Mouse (Mus musculus) liver, embryonic 11.5 days (tissue): ENCODE measurements around the gene Mypop. TPM values are rescaled to one million over a fixed set of nuclear protein-coding genes. Genes with fewer than 3 reads are reported as not detected.

Source experiments
- ATAC-seq: fragments of 200-750 bp; cut with Nextera tagmentation; replicated peaks from 2 replicates; pipeline ENCODE4 v1.8.0; 2017; ENCODE audit warnings: moderate number of reproducible peaks, mild to moderate bottlenecking, moderate TSS enrichment, moderate library complexity; ENCODE audit not compliant: low FRiP score
- DNase-seq: peaks from one replicate; pipeline ENCODE4 v3.0.0-alpha.2; 2017; ENCODE audit warnings: low spot score
- H3K27ac ChIP-seq: fragments of 300-500 bp; sonication (generic); 2 replicates; pipeline ENCODE4 v1.5.1; 2014; ENCODE audit warnings: mild to moderate bottlenecking, low read depth, low read length, control low read depth
- H3K27me3 ChIP-seq: fragments of 300-500 bp; sonication (generic); replicated peaks from 2 replicates; pipeline ENCODE4 v1.6.1; 2014; ENCODE audit warnings: low read length, mixed read lengths; ENCODE audit not compliant: control insufficient read depth, insufficient read depth
- H3K36me3 ChIP-seq: fragments of 300-500 bp; sonication (generic); 2 replicates; pipeline ENCODE4 v1.6.1; 2014; ENCODE audit warnings: mild to moderate bottlenecking, low read length, moderate library complexity, mixed read lengths; ENCODE audit not compliant: control insufficient read depth, insufficient read depth
- H3K4me1 ChIP-seq: fragments of 300-500 bp; sonication (generic); replicated peaks from 2 replicates; pipeline ENCODE4 v1.6.1; 2014; ENCODE audit warnings: low read length, mixed read lengths; ENCODE audit not compliant: control insufficient read depth, insufficient read depth
- H3K4me2 ChIP-seq: fragments of 300-500 bp; sonication (generic); 2 replicates; pipeline ENCODE4 v1.6.1; 2014; ENCODE audit warnings: mild to moderate bottlenecking, control low read depth, moderate library complexity
- H3K4me3 ChIP-seq: fragments of 300-500 bp; sonication (generic); 2 replicates; pipeline ENCODE4 v1.5.1; 2014; ENCODE audit warnings: low read depth, low read length, control low read depth
- H3K9ac ChIP-seq: fragments of 300-500 bp; sonication (generic); 2 replicates; pipeline ENCODE4 v1.6.1; 2014; ENCODE audit warnings: low read depth, low read length, control low read depth
- H3K9me3 ChIP-seq: fragments of 300-500 bp; sonication (generic); 2 replicates; pipeline ENCODE4 v1.6.1; 2016; ENCODE audit warnings: low read length, inconsistent platforms, mixed read lengths; ENCODE audit not compliant: control insufficient read depth
- WGBS: fragments of 180-500 bp; shearing (Covaris S2); extraction: QIAGEN DNeasy Blood & Tissue Kit; methylation state at CpG from one replicate; pipeline ENCODE4 v1.1.7; 2014; 5-methylcytosine and 5-hydroxymethylcytosine counted together
- polyA plus RNA-seq: library from polyadenylated mRNA; unstranded; fragments of >200 nt; fragmentation: Nextera tagmentation; extraction: Ambion mirVana; gene quantifications from 2 replicates; pipeline ENCODE4 v1.2.1, GENCODE M21; 2014

The Mypop gene
- polyA plus RNA-seq, 1 experiment from 2014 or later: 1.5 TPM

DNA sequence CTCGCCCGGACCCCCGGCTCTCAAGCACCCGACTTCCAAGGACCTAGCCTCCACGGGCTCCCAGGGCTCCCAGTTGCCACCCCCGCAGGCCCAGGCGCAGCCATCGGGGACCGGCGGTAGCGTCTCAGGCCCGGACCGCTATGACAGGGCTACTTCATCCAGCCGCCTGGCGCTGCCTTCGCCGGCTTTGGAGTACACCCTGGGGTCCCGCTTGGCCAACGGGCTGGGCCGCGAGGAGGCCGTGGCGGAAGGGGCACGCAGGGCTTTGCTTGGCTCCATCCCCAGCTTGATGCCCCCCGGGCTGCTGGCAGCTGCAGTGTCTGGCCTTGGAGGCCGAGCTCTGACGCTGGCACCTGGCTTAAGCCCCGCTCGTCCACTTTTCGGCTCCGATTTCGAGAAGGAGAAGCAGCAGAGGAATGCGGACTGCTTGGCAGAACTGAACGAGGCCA lies 13.6 kb downstream of the Mypop start:
- peak overlapping the region; percentile 95 for H3K27ac ChIP-seq
- no peak for ATAC-seq
- DNase-seq: no peak
- H3K36me3 ChIP-seq: peaks cover 11% of the 10 kb centered on the region
- peaks cover 45% of the 10 kb centered on the region for H3K4me1 ChIP-seq
- peak overlapping the region; percentile 88 for H3K9ac ChIP-seq
- H3K9me3 ChIP-seq: no peaks in the 10 kb centered on the region
- H3K4me3 ChIP-seq: peak overlapping the region; percentile 90
- H3K4me2 ChIP-seq: peak overlapping the region; percentile 99
- H3K27me3 ChIP-seq: no peaks in the 10 kb centered on the region
- WGBS: 11% methylated on average over 34 of the region's 34 CpGs

DNA sequence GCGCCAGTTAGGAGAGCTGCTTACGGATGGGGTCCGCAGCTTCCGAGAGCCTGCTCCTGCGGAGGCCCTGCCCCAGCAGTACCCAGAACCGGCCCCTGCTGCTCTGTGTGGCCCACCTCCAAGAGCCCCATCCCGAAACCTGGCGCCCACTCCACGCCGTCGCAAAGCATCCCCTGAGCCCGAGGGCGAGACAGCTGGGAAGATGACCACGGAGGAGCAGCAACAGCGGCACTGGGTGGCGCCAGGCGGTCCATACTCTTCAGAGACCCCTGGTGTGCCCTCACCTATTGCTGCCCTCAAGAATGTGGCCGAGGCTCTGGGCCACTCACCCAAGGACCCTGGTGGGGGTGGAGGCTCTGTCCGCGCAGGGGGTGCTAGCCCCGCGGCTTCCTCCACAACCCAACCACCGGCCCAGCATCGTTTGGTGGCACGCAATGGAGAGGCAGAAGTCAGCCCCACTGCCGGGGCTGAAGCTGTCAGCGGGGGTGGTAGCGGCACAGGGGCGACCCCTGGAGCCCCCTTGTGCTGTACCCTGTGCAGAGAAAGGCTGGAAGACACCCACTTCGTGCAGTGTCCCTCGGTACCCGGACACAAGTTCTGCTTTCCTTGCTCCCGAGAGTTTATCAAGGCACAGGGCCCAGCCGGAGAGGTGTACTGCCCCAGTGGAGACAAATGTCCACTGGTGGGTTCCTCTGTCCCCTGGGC lies 14.5 kb downstream of the Mypop start:
- Histone ChIP-seq H3K4me2 (peak overlapping the region; percentile 99), H3K4me1 (peaks cover 42% of the 10 kb centered on the region), H3K4me3 (peak overlapping the region; percentile 90), H3K27me3 (no peaks in the 10 kb centered on the region), H3K27ac (0 out of 2 replicates have a peak overlapping the region, but pooled peaks have one; percentile 21), H3K36me3 (peaks cover 11% of the 10 kb centered on the region), H3K9me3 (no peaks in the 10 kb centered on the region), H3K9ac (peak overlapping the region; percentile 88)
- DNase-seq (no peak), ATAC-seq (no peak)
- WGBS: 75% methylated on average over 34 of the region's 34 CpGs

DNA sequence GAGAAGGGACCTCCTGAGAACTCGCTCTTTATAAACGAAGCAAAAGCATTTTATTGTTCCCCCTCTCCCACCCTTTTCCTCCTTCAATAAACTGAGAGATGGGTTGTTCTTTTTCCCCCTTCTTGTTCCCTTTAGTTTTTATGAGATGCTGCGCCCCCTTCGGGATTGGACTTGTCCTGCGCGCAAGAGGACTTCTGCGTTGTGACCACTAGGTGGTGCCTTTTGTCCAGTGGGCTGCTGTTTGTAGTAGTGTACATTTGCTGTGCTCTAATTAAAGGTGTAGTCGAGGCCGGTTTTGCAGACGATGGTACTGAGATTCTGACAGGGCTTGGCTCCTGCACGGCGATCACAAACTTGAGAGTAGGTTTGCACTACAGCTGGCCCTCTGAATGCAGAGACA lies 15.4 kb downstream of the Mypop start:
- no peaks in the 10 kb centered on the region for H3K9me3 ChIP-seq
- H3K4me1 ChIP-seq: peaks cover 37% of the 10 kb centered on the region
- ATAC-seq: no peak
- no peak for DNase-seq
- peak overlapping the region; percentile 18 for H3K9ac ChIP-seq
- H3K4me3 ChIP-seq: peak overlapping the region; percentile 90
- 6% methylated on average over 12 of the region's 12 CpGs for WGBS
- no peaks in the 10 kb centered on the region for H3K27me3 ChIP-seq
- peak overlapping the region; percentile 75; the same call in 1 of the 2 replicates for H3K27ac ChIP-seq
- peak overlapping the region; percentile 99 for H3K4me2 ChIP-seq
- peaks cover 11% of the 10 kb centered on the region for H3K36me3 ChIP-seq

DNA sequence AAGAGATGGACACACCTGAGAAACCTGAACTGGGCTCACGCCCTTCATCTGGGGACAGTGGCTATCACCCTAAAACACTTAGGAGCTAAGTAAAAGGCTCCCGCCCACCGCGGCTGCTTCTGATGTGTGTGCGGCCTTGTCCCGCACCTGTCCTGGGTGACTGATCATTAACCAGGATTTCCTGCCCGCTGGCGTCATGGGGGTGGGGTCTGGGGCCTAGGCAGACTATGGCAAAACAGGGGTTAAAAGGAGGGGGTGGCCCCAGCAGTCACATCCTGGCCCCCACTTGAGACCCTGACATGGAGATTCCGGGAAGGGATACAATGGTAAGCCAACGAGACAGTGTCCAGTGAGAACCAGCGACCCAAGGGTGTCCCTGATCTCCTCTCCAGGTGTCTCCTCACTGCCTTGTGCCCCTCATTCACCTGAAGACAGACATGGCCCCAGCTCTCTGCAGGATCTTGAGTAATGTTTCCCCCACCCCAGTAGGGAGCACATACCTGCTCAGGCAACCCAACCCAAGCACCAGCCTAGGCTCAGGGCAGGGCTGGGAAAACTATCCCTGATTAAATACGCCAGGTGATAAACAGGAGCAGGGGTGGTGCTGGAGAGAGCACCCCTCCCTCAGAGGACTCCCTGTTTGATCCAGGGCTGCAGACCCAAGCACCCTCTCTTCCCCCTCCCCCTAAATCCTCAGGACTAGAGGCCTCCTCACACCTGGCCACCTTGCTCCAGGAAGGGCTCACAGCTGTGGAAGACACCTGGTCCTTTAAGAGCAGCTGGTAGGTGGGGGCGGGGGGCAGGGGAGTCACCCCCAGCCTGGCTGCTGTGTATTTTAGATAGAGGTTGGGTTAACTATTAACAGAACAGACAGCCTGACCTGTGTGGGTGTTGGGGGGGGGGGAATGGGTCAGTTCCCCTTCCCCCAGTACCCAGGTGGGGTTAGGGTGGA lies 16.3 kb downstream of the Mypop start:
- no peak for DNase-seq
- Histone ChIP-seq H3K27ac (peak overlapping the region; percentile 75), H3K9me3 (no peaks in the 10 kb centered on the region), H3K36me3 (peaks cover 11% of the 10 kb centered on the region), H3K4me1 (peaks cover 37% of the 10 kb centered on the region), H3K9ac (peak overlapping the region; percentile 30; the same call in 1 of the 2 replicates), H3K27me3 (no peaks in the 10 kb centered on the region), H3K4me3 (no peak overlapping the region), H3K4me2 (peak overlapping the region; percentile 99)
- ATAC-seq: 0 out of 2 replicates have a peak, but pooled peaks have one; percentile 4
- WGBS: 68% methylated on average over 13 of the region's 13 CpGs

DNA sequence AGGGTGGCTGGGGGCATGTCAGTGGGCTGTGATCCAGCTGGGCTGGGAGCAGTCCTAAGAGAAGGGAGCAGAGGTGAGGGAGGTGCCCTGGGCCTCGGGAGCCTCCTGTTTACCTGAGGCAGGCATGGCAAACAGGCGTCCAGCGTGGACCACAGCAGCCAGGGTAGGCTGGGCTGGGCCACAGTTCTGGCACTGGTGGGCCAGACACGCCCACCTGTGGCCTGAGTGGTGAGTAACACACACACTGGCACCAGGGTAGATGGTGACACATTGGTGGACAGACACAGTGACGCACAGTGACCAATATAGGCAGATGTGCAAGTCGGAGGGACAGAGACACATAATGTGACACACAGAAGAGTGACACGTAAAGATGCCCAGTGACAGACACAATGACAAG lies 19.5 kb downstream of the Mypop start:
- H3K9ac ChIP-seq: no peak overlapping the region
- H3K4me1 ChIP-seq: peaks cover 27% of the 10 kb centered on the region
- ATAC-seq: no peak
- H3K4me3 ChIP-seq: no peak overlapping the region
- no peak overlapping the region for H3K4me2 ChIP-seq
- no peaks in the 10 kb centered on the region for H3K9me3 ChIP-seq
- WGBS: 72% methylated on average over 7 of the region's 7 CpGs
- no peak overlapping the region for H3K27ac ChIP-seq
- no peak for DNase-seq
- H3K27me3 ChIP-seq: no peaks in the 10 kb centered on the region
- peaks cover 11% of the 10 kb centered on the region for H3K36me3 ChIP-seq

DNA sequence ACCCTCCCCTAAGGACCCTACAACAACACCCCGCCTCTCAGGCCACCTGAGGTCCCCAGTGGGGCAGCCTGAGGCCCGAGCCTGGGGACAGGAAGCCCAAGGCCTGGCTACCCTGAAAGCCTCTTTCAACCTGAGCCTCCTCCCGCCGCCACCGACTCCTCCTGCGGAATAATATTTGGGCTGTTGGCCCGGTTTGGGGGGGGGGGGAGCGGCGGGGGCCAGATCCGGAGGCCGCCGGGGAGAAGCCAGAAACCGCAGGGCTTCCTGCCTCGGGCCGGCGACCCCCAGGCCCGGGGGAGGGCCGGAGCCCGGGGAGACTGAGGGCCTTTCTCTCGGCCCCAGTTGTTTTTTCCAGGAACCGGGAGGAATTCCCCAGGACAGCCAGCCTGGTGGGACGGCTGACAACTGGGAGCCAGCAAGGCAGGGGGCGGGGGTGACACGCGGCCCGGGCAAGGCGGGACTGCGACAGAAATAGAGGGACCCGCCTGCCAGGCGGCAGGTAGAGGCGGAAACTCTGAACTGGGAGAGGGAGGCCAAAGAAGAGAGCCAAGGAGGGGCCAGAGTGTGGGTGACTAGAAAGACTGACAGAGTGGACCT lies 21.1 kb downstream of the Mypop start:
- Histone ChIP-seq H3K4me1 (peaks cover 14% of the 10 kb centered on the region), H3K9ac (peak overlapping the region; percentile 69), H3K9me3 (no peaks in the 10 kb centered on the region), H3K27me3 (no peaks in the 10 kb centered on the region), H3K27ac (peak overlapping the region; percentile 74), H3K4me2 (peak overlapping the region; percentile 75), H3K4me3 (peak overlapping the region; percentile 39), H3K36me3 (peaks cover under 1% of the 10 kb centered on the region; the same call in 1 of the 2 replicates)
- ATAC-seq: 0 out of 2 replicates have a peak, but pooled peaks have one; percentile 13
- no peak for DNase-seq
- WGBS: 2% methylated on average over 28 of the region's 31 CpGs

DNA sequence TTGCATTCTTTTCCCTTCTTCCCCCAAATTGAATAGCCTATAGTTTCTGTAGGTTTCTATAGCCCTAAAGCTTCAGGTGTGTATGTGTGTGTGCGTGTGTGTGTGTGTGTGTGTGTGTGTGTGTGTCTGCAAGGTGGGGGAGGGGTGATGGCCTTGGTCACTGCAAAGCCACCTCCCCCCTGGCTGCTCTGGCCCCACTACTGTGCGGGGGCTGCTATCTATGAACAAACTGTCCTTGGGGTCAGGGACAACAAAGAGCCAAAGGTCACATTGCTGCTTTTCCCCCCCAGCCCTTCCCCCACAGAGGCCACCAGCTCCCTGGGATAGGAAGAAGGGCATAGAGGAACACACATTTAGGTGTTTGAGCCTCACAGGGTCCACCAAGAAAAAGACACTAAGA lies 21.8 kb downstream of the Mypop start:
- ATAC-seq (peak; percentile 55), DNase-seq (no peak)
- Histone ChIP-seq H3K9ac (no peak overlapping the region), H3K27ac (no peak overlapping the region), H3K4me3 (no peak overlapping the region), H3K27me3 (no peaks in the 10 kb centered on the region), H3K9me3 (no peaks in the 10 kb centered on the region), H3K4me1 (peaks cover 12% of the 10 kb centered on the region), H3K36me3 (no peaks in the 10 kb centered on the region), H3K4me2 (peak overlapping the region; percentile 75)
- 33% methylated on average over 2 of the region's 2 CpGs for WGBS

- Histone ChIP-seq H3K27me3 (0 out of 2 replicates have a peak, but pooled peaks cover under 1% of the 10 kb centered on the region), H3K9me3 (no peaks in the 10 kb centered on the region), H3K4me3 (no peak overlapping the region), H3K27ac (no peak overlapping the region), H3K4me2 (no peak overlapping the region), H3K9ac (no peak overlapping the region), H3K4me1 (peaks cover 12% of the 10 kb centered on the region), H3K36me3 (no peaks in the 10 kb centered on the region)
- no peak for DNase-seq
- ATAC-seq: no peak
- 60% methylated on average over 15 of the region's 15 CpGs for WGBS
Observed at GRCm38 (mm10) chr7:19014452-19014851, 23.4 kb downstream of the Mypop start.
